Mouse (Mus musculus) Muller cell, postnatal 12 days (primary cell): Measurements from ENCODE around the gene Gngt1.

ENCODE experiments used
- DNase-seq: peaks from one replicate; pipeline ENCODE4 v3.0.0-alpha.2; 2015; ENCODE audit errors: inconsistent ontology term

The Gngt1 gene

DNA sequence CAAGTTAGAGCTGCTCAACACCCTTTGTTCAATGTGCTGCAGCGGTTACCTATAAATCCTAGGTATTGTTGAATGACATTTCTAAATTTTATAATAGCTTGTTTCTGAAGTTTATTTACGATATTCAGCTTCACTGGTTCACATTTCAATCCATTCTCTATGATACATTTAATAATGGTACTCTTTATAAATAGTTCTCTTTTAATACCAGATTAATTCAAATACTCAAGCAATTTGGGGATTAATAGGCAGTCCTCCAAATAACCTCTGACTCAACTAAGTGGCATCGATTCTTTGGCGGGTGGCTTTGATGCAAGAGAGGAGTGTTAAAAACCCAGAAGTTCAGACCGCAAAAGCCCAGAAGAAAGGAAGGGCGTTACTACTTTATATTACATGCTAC lies at the start of gene Gngt1:
Gene Gngt1, plus strand, starts transcription at position 301 of the 400 bp plus-strand sequence.
- DNase-seq = no peak

DNA sequence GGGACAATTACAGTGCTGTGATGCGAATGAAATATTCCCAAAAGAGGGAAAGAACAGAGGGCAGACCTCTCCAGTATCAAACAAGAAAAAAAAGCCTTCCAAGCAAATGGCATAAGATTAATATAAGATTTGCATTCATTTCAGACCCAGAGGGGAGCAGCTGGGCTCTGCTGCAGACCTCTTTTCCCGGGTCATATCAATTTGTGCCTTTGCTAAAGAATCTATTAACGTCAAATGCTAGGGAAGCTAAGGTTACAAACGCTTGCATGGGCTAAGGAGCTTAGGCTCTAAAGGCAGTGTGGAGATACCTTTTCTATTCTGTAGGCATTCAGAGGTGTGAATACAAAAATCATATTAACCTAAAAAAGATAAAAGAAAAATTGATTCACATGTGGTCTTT lies 38.6 kb upstream of the Gngt1 start:
- DNase-seq = no peak

DNA sequence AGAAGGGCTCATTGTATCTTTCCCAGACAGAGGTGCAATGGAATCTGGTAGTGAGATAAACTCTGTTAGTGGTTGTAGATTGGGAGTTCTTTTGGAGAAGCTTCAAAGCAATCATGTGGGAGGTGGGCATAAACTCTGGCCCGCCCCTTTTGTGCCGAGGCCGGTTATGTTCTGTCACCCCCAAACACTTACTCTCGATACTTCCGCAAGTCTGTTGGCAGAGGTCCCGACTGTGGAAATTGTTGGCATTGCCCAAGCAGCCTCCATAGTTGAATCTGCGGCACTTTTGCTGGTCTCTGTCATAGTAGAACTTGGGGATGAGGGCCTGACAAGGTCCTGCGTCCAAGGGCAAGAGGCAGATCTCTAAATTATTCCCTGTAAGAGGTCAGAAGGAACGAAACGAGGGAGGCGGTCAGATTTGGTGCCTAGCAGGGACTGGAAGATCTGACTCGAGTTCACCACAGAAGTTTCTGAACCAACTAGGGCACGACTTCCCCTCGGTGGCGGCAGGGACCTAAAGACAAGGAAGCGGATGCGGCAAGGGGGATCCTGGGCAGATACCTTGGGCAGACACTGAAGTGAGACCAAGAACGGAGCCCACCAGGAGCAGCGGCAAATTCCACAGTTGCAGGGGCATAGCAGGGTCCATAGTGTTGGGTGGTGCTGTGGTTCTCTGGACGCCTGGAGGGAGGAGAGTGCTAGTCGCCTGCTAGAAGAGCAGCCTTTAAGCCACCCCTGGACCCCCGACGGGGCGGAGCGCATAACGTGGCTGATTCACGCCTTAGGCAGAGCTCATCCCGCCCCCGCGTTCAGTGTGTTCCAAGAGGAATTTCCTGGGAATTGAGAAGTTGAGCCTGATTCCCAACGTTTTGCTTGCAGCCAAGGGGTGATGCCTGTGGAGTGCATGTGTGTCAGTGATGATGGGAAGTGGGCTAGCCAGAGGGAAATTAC lies 25.6 kb upstream of the Gngt1 start:
- peak; percentile 22 for DNase-seq

DNA sequence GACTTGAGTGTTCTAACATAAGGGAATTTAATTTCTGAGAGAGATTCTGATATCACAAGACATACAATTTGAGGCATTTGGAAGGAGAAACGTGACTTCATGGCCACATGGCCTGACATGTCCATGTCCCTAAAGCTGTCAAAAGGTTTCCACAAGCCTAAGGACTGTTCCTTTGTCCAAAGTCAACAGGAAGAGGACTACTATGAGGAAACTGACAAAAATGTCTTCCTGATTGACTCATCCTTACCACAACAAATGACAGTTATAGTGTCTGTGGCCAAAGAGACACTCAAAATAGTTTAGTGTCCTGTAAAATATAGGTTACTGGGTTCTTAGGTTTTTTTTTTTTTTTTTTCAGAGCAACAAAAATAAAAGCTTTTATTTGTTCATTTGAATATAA lies 19.9 kb upstream of the Gngt1 start:
- peak; percentile 22 for DNase-seq

DNA sequence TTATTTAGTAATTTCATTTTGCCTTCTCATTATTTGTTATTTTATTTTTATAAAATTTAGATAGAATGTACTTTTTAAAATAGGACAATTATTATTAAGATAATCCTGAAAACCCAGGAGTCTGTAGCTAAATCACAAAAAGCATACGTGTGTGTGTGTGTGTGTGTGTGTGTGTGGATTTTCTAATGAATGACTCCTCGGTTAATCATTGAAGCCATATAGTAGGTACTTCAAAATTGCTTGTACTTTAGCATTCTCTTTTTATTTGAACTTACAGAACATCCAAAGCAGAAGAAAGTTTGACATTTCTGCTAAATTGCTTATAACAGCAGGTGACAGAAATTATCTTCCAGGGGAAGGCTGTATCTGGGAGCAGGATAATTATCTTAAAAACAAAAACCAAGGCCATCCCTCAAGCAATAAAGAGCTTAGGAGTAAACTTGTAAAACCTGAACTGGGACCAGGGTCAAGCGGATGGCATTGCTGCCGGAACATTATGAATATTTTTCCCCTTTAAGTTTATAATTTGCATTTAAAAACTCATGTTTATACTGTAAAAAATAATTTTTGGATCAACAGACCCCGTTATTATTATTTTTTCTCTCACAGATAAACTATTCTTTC lies 10.8 kb upstream of the Gngt1 start:
- no peak for DNase-seq

DNA sequence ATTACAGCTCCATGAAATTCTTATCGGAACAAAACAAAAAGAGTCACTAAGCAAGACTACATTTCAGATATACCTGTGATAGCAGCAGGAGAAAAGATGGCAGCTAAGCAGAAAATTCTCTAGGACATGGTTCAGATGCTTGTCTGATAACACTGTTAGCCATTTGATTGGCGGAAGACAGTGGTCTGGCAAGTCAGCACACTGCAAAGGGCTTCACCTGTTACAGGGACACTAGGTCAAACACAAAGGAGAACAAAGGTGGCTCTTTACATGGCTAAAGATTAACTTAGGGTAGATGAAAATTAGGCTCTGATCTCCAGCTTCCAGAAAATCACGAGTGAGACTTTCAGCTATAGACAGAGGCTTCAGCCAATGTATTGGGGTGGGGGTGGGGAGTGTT lies 4.8 kb upstream of the Gngt1 start, which contains the start of gene Tfpi2:
Gene Tfpi2, minus strand, starts transcription at position 170 of the 400 bp plus-strand sequence.
- no peak for DNase-seq

DNA sequence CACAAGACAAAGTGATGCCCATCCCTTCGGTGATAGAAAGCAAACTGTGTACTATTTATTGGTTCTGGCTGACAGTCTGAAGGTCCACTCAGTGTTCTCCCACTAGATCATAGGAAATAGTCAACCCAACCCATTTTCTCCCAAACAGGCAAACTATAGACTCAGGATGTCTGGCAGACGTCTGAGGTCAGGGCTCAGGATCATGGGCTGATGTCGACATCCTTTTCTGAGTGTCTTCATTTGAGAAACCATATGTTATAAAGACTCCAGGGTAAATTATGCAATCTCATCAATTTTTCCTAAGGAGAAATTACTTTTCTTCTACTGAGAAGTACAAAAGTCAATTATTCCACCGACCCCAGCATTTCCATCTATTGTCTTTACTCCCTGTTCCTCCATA lies 4.5 kb downstream of the Gngt1 start:
- no peak for DNase-seq

DNA sequence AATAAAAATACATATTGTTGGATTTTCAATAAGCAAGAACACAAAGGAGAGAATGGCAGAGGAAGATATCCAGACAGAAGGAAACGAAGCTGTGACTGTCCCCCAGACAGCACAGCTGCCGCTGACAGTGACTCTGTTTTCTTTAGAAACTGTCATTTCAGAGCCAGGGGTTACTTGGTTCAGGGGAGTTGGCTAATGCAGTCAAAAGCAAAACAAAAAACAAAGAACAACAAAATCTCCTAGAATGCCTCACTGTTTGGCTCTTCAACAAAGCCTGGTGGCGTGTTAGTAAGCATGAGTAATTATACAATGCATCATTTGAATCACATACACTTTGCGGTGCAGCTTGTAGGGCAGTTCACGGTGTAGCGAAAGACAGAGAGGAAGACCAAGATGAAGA lies 5.7 kb downstream of the Gngt1 start:
- peak; percentile 69 for DNase-seq

DNA sequence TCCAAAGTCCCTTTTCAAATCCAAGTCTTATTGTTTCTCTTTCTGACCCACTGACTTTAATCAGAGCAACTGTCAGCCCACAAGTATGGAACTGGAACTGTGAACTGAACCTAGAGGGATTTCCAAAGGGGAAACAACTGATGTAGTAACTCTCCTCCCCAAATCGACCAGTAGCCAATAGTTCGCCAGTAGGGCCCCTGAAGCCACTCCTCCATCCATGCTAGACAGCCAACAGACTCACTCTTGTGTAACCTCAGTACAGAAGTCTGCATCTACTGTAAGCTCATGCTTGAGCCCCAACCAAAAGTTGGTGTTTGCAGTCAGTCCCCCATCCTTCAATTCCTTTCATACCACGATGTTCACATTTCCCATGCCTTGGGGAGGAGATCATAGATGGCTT lies 7.1 kb downstream of the Gngt1 start:
- DNase-seq = peak; percentile 42

DNA sequence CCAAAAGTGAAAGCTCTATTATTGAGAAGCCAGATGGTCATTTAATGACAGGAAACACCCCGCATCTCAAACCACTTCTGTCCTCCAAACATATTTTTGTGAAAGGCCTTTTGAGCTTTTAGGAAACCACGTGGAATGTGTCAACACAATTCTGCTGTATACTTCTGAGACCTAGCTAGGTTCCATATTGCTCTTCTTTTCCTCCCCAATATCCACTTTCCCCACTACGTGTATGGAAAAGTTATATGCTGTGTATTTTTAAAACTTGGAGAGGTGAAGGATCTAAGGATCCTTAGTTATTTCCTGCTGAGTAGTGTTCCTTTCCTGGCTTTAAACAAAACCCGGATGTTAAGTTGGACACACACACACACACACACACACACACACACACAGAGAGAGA lies 9.9 kb downstream of the Gngt1 start:
- peak; percentile 74 for DNase-seq

DNA sequence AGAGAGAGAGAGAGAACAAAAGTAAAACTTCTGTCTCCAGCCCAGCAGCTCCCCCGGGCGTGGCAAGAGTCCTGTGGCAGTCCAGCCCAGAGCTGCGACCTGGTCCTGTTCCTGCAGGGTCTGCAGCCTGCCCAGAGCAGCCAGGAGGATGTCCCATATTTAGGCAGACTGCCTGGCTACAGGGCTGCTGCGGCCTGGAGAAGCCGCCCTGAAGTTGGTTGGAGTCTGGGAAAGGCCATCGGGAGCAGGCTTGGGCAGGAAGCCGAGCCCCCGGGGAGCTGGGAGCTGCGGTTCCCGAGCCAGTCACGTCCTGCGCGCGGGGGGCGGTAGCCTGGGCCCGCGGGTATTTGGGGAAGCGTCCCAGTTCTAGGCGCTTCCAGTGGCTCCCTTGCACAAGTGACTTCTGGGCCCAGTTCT lies 10.3 kb downstream of the Gngt1 start, which contains the start of gene Gng11:
Gene Gng11, plus strand, starts transcription at position 15 of the 417 bp plus-strand sequence.
- peak; percentile 89 for DNase-seq

DNA sequence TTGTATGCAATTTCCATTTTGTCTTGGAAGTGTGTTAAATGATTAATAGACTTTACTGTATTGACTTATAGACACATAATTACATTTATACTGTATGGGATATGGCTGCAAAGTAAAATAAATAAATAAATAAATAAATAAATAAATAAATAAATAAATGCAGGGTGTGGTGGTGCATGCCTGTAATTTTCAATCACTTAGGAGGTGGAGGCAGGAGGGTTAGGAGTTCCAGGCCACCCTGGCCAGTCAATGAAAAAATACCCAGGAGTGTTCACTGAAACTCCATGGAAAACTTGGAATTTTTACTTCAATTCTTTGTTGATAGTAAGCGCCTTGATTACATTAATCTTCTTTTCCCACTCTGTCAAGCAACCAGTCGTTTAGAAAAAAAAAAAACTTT lies 11.2 kb downstream of the Gngt1 start:
- no peak for DNase-seq

DNA sequence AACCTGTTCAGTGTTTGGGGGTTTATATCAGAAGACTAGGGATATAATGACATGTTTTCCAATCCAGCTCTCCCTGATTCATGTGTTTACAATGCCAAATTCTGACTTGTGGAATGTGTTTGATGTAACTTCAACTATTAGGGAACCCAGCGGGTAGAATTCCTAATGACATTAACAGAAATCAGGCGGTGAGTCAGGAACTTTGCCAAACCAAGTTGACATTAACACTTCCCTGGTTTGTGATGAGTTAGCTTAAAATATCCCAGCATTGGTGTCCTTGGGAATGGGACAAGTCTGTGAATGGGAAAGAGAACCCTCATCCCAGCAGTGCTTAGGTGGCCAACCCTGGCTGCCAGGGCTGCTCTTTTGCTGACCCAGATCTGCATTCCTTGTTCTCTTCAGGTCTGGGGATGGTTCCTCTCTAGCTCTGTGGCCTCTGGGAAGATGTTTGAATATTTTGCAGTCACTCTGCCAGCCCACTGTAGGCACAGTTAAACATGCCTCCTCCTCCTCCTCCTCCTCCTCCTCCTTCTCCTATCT lies 15.0 kb downstream of the Gngt1 start:
- DNase-seq = peak; percentile 94

DNA sequence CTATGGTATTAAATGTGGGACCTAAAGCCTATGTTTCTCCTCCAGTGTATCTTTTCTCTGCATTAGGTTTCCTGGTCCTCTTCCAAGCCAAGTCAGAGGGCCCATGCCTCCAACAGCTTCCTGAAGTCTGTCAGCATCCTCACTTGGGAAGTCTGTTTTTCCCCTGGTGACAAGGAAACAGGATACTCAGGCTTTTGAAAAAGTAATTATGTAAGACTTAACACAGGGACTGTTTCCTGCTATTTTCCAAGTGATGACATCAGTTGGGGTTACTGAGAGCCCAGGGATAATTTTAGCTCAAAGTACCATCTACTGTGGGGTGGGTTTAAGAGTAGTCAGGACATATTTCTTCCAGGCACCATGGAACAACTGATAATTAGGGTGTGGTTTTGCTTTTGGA lies 16.0 kb downstream of the Gngt1 start:
- no peak for DNase-seq

DNA sequence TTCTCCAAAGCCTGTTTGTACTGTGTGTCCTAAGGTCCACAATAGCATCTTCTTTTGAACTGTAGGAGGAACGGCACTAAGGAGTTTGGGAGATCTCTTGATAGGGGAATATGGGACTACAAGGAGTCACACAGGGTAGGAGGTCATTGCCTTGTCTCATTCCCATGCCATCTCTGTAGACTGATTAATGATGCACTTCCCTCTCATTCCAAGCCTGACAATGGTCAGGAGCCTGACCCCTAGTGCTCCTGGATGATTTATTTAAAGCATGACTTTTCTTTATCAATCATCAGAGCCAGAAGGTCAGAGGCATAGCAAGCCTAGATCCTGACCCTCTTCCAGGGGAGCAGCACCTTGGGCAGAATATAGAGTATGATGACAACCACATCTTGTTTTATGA lies 29.1 kb downstream of the Gngt1 start:
- no peak for DNase-seq

DNA sequence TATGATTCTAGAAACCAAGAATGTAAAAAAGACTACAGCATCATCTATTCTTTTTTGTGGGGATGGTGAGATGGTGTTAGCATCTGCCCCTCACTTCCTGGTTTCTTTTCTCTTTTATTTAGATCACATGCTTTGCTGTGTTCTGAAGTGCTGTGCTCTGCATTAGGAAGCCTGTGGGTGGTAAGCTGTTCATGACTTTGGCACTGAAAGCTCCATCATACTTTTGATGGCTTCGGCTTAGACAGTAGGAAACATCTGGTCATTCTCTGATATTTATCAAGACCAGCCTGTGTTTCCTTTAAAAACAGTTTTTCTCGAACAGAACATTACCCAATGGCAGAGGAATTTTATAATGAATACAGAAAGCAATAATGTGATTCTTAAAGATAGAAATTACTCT lies 32.8 kb downstream of the Gngt1 start:
- DNase-seq = no peak

DNA sequence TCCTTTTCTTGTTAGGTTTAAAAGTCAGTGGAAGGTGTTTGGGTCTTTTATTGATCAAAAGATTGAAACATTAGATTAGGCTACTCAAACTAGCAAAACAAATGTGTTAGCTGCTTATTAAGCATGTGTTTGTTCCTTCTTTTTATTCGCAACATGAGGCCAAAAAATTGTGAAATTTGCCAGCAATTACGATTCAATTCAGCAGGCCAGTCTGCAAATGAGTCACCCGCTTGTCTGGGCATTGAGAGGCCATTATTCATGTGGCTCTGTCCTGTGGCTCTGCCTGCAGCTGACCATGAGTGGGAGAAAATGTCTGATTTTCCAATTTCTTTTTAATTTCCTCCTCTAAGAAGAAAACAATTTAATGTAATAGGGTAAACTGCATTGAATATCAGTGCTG lies 37.4 kb downstream of the Gngt1 start:
- DNase-seq = peak; percentile 83

DNA sequence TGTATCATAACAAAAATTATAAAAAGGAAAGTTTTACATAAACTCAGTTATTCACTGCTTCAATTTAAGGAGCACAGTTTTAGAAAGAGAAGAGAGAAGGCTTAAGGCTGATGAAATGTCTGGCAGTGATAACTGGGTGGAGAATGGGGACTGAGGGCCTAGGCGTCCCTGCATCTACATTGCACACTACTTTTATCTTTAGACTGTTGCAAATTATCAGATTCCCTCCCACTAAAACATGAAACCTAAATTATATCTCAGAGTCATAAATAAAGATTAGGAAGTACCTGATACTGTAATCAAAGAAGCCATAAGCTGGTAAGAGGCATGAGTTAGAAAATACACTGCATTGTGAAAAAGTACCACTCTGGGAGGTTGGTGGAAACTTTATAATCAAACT lies 48.2 kb downstream of the Gngt1 start:
- no peak for DNase-seq
